Mouse (Mus musculus) forelimb bud, embryonic 11.5 days (tissue): Measurements from ENCODE around the gene Vmn1r129.
"Not testable (repeated sequence)": the region's sequence is repeated elsewhere in the genome, so short reads cannot be mapped to it uniquely, and the experiment has no call there.

Experiments
- DNase-seq: peaks from one replicate; pipeline ENCODE4 v3.0.0-alpha.2; 2012; ENCODE audit warnings: low read depth, low spot score

The Vmn1r129 gene

GRCm38 (mm10) chr7:21361191-21361590, at the start of gene Vmn1r129:
Gene Vmn1r129 (minus strand): TSS chr7:21361291.
- not testable (repeated sequence) for DNase-seq

DNA sequence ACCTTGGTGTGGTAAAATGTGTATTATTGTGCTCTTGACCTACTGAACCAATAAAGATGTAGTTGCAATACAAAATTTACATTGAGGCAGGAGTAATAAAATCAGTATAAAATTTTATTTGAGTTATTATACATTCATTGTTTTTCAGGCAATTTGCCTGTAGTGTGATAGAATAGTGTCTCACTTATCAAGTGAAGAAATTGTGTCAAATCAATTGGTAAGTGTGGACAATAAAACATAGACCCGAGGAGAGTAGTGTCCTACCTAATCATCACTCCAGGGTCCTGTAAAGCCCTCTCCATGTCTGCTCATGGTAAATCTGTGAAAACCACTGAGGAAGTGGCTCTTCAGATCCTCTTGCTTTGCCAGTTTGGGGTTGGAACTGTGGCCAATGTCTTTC, 12.0 kb downstream of the Vmn1r129 start, which contains the start of gene Vmn1r128:
Gene Vmn1r128, plus strand, starts transcription at position 301 of the 400 bp plus-strand sequence.
- not testable (repeated sequence) for DNase-seq

- not testable (repeated sequence) for DNase-seq
Measured at GRCm38 (mm10) chr7:21319761-21320160, 41.3 kb downstream of the Vmn1r129 start, which contains the start of gene Vmn1r127. Gene Vmn1r127 (minus strand): TSS chr7:21319861.
